Mouse (Mus musculus) heart, embryonic 14.5 days (tissue): ENCODE data around the gene Tulp2. TPM values are rescaled to one million over a fixed set of nuclear protein-coding genes. Genes with fewer than 3 reads are reported as not detected.
"Not testable (repeated sequence)": the region's sequence is repeated elsewhere in the genome, so short reads cannot be mapped to it uniquely, and the experiment has no call there.

Source experiments
- ATAC-seq: fragments of 200-750 bp; cut with Nextera tagmentation; 2 replicates; pipeline ENCODE4 v1.8.0; 2017; ENCODE audit warnings: low read depth, moderate TSS enrichment; ENCODE audit not compliant: insufficient number of reproducible peaks, insufficient read depth, low FRiP score
- H3K27ac ChIP-seq, 2 experiments: fragments of 200-500 bp in 1 of 2; fragments of 300-500 bp in 1 of 2; sonication (generic) in 1 of 2; replicated peaks in 1 of 2; 2 replicates each; pipeline ENCODE4 v1.5.1; 2012 to 2014; ENCODE audit warnings: low read depth in 2 of 2, low read length in 2 of 2, control low read depth in 1 of 2, mild to moderate bottlenecking in 1 of 2, mixed read lengths in 1 of 2; ENCODE audit not compliant: control insufficient read depth in 1 of 2, insufficient read depth in 1 of 2
- H3K27me3 ChIP-seq: fragments of 300-500 bp; sonication (generic); 2 replicates; pipeline ENCODE4 v1.6.1; 2014; ENCODE audit warnings: mild to moderate bottlenecking, low read length, control low read depth; ENCODE audit not compliant: control insufficient read depth, insufficient read depth
- H3K36me3 ChIP-seq: fragments of 300-500 bp; sonication (generic); 2 replicates; pipeline ENCODE4 v1.6.1; 2014; ENCODE audit warnings: mild to moderate bottlenecking, control low read depth, low read length, mixed read lengths; ENCODE audit not compliant: control insufficient read depth, insufficient read depth
- H3K4me1 ChIP-seq, 2 experiments: fragments of 200-500 bp in 1 of 2; fragments of 300-500 bp in 1 of 2; sonication (generic) in 1 of 2; 2 replicates each; pipeline ENCODE4 v1.6.1; 2012 to 2014; ENCODE audit warnings: low read length in 2 of 2, control low read depth in 1 of 2, mixed read lengths in 1 of 2; ENCODE audit not compliant: control insufficient read depth in 2 of 2, insufficient read depth in 2 of 2
- H3K4me2 ChIP-seq: fragments of 300-500 bp; sonication (generic); 2 replicates; pipeline ENCODE4 v1.6.1; 2014; ENCODE audit warnings: mild to moderate bottlenecking, low read length
- H3K4me3 ChIP-seq, 2 experiments: fragments of 200-500 bp in 1 of 2; fragments of 300-500 bp in 1 of 2; sonication (generic) in 1 of 2; 2 replicates each; pipeline ENCODE4 v1.5.1; 2012 to 2014; ENCODE audit warnings: low read length in 2 of 2, mild to moderate bottlenecking in 2 of 2, control low read depth in 1 of 2, low read depth in 1 of 2, moderate library complexity in 1 of 2; ENCODE audit not compliant: control insufficient read depth in 1 of 2, insufficient read depth in 1 of 2
- H3K9ac ChIP-seq: fragments of 300-500 bp; sonication (generic); 2 replicates; pipeline ENCODE4 v1.6.1; 2014; ENCODE audit warnings: mild to moderate bottlenecking, low read length
- H3K9me3 ChIP-seq: fragments of 300-500 bp; sonication (generic); 2 replicates; pipeline ENCODE4 v1.6.1; 2016; ENCODE audit warnings: low read length, control low read depth; ENCODE audit not compliant: control insufficient read depth
- WGBS: fragments of 180-500 bp; shearing (Covaris S2); extraction: QIAGEN DNeasy Blood & Tissue Kit; methylation state at CpG from one replicate; pipeline ENCODE4 v1.1.7; 2014; 5-methylcytosine and 5-hydroxymethylcytosine counted together
- polyA plus RNA-seq: library from polyadenylated mRNA; unstranded; fragments of >200 nt; fragmentation: Nextera tagmentation; extraction: Ambion mirVana; gene quantifications from 2 replicates; pipeline ENCODE4 v1.2.1, GENCODE M21; 2014

Tulp2 gene
- polyA plus RNA-seq, 1 experiment from 2014 or later, result 0.42 TPM

GRCm38 (mm10) chr7:45509181-45509882, 27.7 kb downstream of the Tulp2 start:
- peak overlapping the region; percentile 76 to 92 for H3K4me3 ChIP-seq
- no peaks in the 10 kb centered on the region for H3K27me3 ChIP-seq
- H3K4me2 ChIP-seq, result peak overlapping the region; percentile 85
- H3K4me1 ChIP-seq, result peaks cover 6 to 15% of the 10 kb centered on the region in 2 experiments
- H3K36me3 ChIP-seq, result peaks cover 37% of the 10 kb centered on the region
- H3K27ac ChIP-seq, result peak overlapping the region in 1 of 2 experiments; percentile 87; a peak in 2 of 4 replicates
- peak overlapping the region; percentile 87 for H3K9ac ChIP-seq
- H3K9me3 ChIP-seq, result no peaks in the 10 kb centered on the region
- WGBS, result 35% methylated on average over 19 of the region's 19 CpGs
- no peak for ATAC-seq

- H3K9ac ChIP-seq, result peak within 1 kb of the TSS; percentile 87
- peak; percentile 84 for ATAC-seq
- no peaks in the 10 kb centered on the region for H3K9me3 ChIP-seq
- peak within 1 kb of the TSS; percentile 86 to 87 for H3K27ac ChIP-seq
- peaks cover 30% of the 10 kb centered on the region for H3K36me3 ChIP-seq
- H3K4me3 ChIP-seq, result peak within 1 kb of the TSS; percentile 76 to 92
- H3K4me2 ChIP-seq, result peak within 1 kb of the TSS; percentile 85
- 1% methylated on average over 44 of the region's 44 CpGs for WGBS
- H3K27me3 ChIP-seq, result no peaks in the 10 kb centered on the region
- H3K4me1 ChIP-seq, result peaks cover 6 to 15% of the 10 kb centered on the region in 2 experiments
These were observed 28.5 kb downstream of the Tulp2 start, which contains the start of gene Nucb1 for GRCm38 (mm10) chr7:45509912-45510787. Gene Nucb1, minus strand, starts transcription at chr7:45510406.

GRCm38 (mm10) chr7:45514411-45514810, 32.7 kb downstream of the Tulp2 start:
- peaks cover 7 to 8% of the 10 kb centered on the region in 2 experiments for H3K4me1 ChIP-seq
- H3K9me3 ChIP-seq, result no peaks in the 10 kb centered on the region
- no peaks in the 10 kb centered on the region for H3K36me3 ChIP-seq
- no peak for ATAC-seq
- H3K9ac ChIP-seq, result no peak overlapping the region
- H3K27me3 ChIP-seq, result no peaks in the 10 kb centered on the region
- no peak overlapping the region for H3K27ac ChIP-seq
- 78% methylated on average over 7 of the region's 7 CpGs for WGBS
- no peak overlapping the region for H3K4me3 ChIP-seq
- no peak overlapping the region for H3K4me2 ChIP-seq

DNA sequence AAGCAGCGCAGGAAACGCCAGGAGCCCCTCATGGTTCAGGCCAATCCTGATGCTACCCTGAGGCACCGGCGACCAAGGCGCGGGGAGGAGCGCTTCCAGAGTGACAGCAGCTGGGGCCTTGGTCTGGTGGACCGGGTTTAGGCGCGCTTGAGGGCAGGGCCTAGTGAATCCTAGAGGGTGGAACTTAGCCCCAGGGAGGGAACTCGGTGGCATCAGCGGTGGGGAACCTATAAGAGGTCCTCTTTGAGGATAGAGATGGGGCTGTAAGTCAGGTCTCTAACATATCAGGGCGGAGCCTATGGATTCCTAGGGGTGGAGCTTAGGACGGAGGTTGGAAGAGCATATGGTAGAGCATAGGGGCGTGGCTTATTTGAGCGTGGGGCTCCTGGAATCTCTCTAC, 33.8 kb downstream of the Tulp2 start:
- peak overlapping the region; percentile 16; the same call in 1 of the 2 replicates for H3K9ac ChIP-seq
- 0 out of 2 replicates have a peak, but pooled peaks have one; percentile 24 for ATAC-seq
- H3K27me3 ChIP-seq, result no peaks in the 10 kb centered on the region
- H3K9me3 ChIP-seq, result no peaks in the 10 kb centered on the region
- H3K27ac ChIP-seq, result peak overlapping the region; percentile 8 to 19; a peak in 1 of 4 replicates
- WGBS, result 16% methylated on average over 16 of the region's 16 CpGs
- H3K4me3 ChIP-seq, result no peak overlapping the region
- no peaks in the 10 kb centered on the region for H3K36me3 ChIP-seq
- H3K4me2 ChIP-seq, result peak overlapping the region; percentile 47
- peaks cover 4 to 6% of the 10 kb centered on the region in 2 experiments; a peak in 3 of 4 replicates for H3K4me1 ChIP-seq

- 74% methylated on average over 5 of the region's 5 CpGs for WGBS
- not testable (repeated sequence) for ATAC-seq
These were observed 35.2 kb downstream of the Tulp2 start for GRCm38 (mm10) chr7:45516846-45517245.

DNA sequence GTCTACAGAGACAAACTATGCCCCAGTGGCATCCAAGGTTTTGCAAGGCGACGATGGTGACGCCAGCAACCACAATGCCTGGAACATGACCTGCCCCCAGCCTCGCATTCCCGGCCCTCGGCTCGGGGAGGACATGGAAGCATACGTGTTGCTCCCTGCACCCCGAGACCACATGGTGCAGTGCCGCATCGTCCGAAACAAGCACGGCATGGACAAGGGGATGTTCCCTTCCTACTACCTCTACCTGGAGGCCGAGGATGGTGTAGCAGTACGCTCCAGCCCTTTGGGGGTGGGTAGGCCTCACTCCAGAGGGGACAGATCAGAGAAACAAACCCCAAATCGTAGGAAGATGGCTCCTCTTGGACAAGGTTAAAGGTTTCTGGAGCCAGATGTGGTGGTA, 36.9 kb downstream of the Tulp2 start:
- Histone ChIP-seq H3K4me2 (no peak overlapping the region), H3K4me3 (no peak overlapping the region), H3K9ac (no peak overlapping the region), H3K4me1 (peaks cover 10 to 16% of the 10 kb centered on the region in 2 experiments), H3K36me3 (peaks cover 12% of the 10 kb centered on the region), H3K9me3 (no peaks in the 10 kb centered on the region), H3K27ac (no peak overlapping the region), H3K27me3 (no peaks in the 10 kb centered on the region)
- WGBS, result 91% methylated on average over 16 of the region's 16 CpGs
- no peak for ATAC-seq

More at GRCm38 (mm10) chr7:45516846-45517245, 35.2 kb downstream of the Tulp2 start:
- not testable (repeated sequence) for H3K27me3 ChIP-seq, H3K9ac ChIP-seq, H3K4me3 ChIP-seq, H3K36me3 ChIP-seq, H3K27ac ChIP-seq, H3K9me3 ChIP-seq, H3K4me2 ChIP-seq, H3K4me1 ChIP-seq

DNA sequence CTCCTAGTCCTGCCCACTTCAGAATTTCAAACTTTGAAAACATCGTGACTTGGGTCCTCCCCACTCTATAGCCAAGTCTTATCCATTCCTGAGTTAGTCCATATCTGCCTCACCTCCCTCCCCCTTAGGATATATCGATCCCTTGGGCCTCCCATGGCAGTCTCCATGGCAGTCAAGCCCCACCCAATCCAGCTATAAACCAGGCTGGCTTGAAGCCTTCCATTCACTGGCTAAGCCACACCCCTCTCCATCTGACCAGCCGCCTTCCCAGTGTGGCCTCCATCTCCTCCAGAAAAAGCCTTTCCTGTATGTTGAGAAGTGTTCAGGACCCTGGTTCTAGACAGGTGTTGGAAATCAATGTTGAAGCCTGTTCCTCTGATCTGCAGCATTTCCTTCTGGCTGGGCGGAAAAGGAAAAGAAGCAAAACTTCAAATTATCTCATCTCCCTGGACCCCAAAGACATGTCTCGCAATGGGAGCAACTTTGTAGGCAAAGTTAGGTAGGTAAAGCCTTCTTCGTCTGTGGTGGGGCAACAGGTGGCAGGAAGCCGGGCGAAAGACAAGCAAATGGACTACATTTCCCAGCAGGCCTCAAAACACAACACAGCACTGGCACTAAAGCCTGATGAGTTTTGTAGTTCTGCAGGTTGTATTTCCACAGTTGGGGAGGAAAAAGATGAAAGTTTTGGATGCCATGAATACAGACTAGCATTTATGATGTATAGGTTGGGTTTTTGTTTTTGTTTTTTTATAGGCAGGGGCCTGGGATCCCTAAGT, 37.9 kb downstream of the Tulp2 start:
- Histone ChIP-seq H3K9me3 (no peaks in the 10 kb centered on the region), H3K9ac (no peak overlapping the region), H3K27me3 (no peaks in the 10 kb centered on the region), H3K4me1 (peaks cover 13 to 22% of the 10 kb centered on the region in 2 experiments), H3K4me2 (no peak overlapping the region), H3K36me3 (peaks cover 19% of the 10 kb centered on the region), H3K4me3 (no peak overlapping the region), H3K27ac (no peak overlapping the region)
- ATAC-seq, result no peak
- WGBS, result 70% methylated on average over 8 of the region's 8 CpGs
